Mouse (Mus musculus) embryonic facial prominence, embryonic 10.5 days (tissue): Measurements from ENCODE around the gene Lrrc8a. TPM values are rescaled to one million over a fixed set of nuclear protein-coding genes. Genes with fewer than 3 reads are reported as not detected.

Experiments used
- DNase-seq: peaks from one replicate; pipeline ENCODE4 v3.0.0-alpha.2; 2017; ENCODE audit warnings: low spot score
- H3K27ac ChIP-seq: fragments of 300-500 bp; sonication (generic); replicated peaks from 2 replicates; pipeline ENCODE4 v1.5.1; 2016; ENCODE audit warnings: mild to moderate bottlenecking
- H3K27me3 ChIP-seq: fragments of 300-500 bp; sonication (generic); replicated peaks from 2 replicates; pipeline ENCODE4 v1.6.1; 2016; ENCODE audit warnings: low read depth, mild to moderate bottlenecking; ENCODE audit not compliant: poor library complexity, severe bottlenecking
- H3K36me3 ChIP-seq: fragments of 300-500 bp; sonication (generic); replicated peaks from 2 replicates; pipeline ENCODE4 v1.6.1; 2016; ENCODE audit warnings: mild to moderate bottlenecking, moderate library complexity
- H3K4me1 ChIP-seq: fragments of 300-500 bp; sonication (generic); 2 replicates; pipeline ENCODE4 v1.6.1; 2016
- H3K4me3 ChIP-seq: fragments of 300-500 bp; sonication (generic); 2 replicates; pipeline ENCODE4 v1.5.1; 2016; ENCODE audit warnings: mild to moderate bottlenecking, moderate library complexity
- H3K9me3 ChIP-seq: fragments of 300-500 bp; sonication (generic); 2 replicates; pipeline ENCODE4 v1.6.1; 2016; ENCODE audit warnings: mild to moderate bottlenecking
- WGBS: fragments of 180-500 bp; shearing (Covaris S2); methylation state at CpG from one replicate; pipeline ENCODE4 v1.1.7; 2016; 5-methylcytosine and 5-hydroxymethylcytosine counted together
- polyA plus RNA-seq: library from polyadenylated mRNA; unstranded; fragments of >200 nt; fragmentation: Nextera tagmentation; extraction: Ambion mirVana; gene quantifications from 2 replicates; pipeline ENCODE4 v1.2.1, GENCODE M21; 2016

The Lrrc8a gene
- polyA plus RNA-seq, 1 experiment from 2014 or later = 47.5 TPM

DNA sequence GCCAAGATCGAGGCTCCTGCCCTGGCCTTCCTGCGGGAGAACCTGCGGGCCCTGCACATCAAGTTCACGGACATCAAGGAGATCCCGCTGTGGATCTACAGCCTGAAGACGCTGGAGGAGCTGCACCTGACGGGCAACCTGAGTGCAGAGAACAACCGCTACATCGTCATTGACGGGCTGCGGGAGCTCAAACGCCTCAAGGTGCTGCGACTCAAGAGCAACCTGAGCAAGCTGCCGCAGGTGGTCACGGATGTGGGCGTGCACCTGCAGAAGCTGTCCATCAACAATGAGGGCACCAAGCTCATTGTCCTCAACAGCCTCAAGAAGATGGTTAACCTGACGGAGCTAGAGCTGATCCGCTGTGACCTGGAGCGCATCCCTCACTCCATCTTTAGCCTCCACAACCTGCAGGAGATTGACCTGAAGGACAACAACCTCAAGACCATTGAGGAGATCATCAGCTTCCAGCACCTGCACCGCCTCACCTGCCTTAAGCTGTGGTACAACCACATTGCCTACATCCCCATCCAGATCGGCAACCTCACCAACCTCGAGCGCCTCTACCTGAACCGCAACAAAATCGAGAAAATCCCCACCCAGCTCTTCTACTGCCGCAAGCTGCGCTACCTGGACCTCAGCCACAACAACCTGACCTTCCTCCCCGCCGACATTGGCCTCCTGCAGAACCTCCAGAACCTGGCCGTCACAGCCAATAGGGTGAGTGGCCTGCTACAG, 19.3 kb downstream of the Lrrc8a start:
- 96% methylated on average over 30 of the region's 30 CpGs for WGBS
- no peak overlapping the region for H3K4me3 ChIP-seq
- no peak overlapping the region for H3K27ac ChIP-seq
- no peaks in the 10 kb centered on the region for H3K27me3 ChIP-seq
- no peak for DNase-seq
- no peaks in the 10 kb centered on the region for H3K9me3 ChIP-seq
- peaks cover 100% of the 10 kb centered on the region for H3K36me3 ChIP-seq
- H3K4me1 ChIP-seq = peaks cover 4% of the 10 kb centered on the region

DNA sequence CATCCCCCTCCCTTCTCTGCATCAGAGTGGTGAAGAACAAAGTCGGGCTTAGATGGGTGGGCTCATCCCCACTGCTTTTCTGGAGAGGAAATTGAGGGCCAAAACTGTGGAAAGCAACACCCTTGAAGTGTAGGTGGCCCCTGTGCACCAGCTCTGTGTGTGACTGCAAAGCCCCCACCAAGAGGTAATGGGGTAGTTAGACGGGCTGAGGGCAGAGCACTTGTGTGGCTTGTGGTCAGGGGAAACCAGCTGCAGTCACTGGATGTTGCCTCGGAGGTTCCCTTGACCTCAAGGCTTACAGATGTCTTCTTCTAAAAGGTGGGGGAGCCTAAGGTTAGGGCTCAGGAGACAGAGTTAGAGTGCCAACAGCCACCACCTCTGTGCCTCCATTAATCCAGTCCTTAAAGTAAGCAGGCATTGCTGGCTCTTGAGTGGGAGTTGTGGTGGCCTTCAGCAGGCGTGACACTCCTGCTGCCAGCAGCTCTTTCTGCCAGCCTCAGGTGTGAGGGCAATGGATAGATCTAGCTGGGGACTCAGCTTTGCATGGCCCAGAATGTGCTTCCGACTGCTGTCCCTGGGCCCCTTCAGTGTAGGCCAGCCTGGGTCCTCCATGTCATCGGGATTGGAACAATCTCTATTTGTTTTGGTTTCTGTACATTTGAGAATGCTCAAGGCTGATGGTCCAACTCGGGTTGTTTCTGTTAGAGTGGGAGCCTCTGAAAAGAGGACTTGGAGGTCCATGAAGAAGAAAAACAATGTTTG, 20.4 kb downstream of the Lrrc8a start:
- H3K27me3 ChIP-seq = no peaks in the 10 kb centered on the region
- no peaks in the 10 kb centered on the region for H3K4me1 ChIP-seq
- DNase-seq = no peak
- H3K9me3 ChIP-seq = no peaks in the 10 kb centered on the region
- peaks cover 99% of the 10 kb centered on the region for H3K36me3 ChIP-seq
- no peak overlapping the region for H3K4me3 ChIP-seq
- no peak overlapping the region for H3K27ac ChIP-seq
- WGBS = 86% methylated on average over 7 of the region's 7 CpGs

DNA sequence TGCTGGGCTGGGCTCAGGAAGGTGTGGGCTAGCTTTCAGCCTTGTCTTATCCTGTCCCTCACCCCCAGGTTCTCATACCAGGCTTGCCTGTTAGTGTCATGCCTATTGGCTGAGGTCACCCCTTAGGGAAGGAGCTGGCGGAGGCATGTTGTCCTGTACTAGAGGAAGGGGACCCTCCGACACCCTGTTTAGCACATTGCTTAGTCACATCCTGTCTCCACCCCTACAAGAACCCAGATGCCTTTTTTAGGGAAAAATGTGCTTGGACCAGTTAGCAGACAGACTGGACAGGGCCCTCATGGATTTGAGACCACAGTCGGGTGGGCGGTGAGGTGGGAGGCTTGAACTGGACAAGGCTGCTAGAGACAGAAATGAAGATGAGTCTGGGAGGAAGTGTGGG, 21.1 kb downstream of the Lrrc8a start:
- Histone ChIP-seq H3K36me3 (peaks cover 99% of the 10 kb centered on the region), H3K27ac (no peak overlapping the region), H3K27me3 (no peaks in the 10 kb centered on the region), H3K4me1 (0 out of 2 replicates have a peak, but pooled peaks cover 3% of the 10 kb centered on the region), H3K9me3 (no peaks in the 10 kb centered on the region), H3K4me3 (no peak overlapping the region)
- no peak for DNase-seq
- 88% methylated on average over 4 of the region's 4 CpGs for WGBS

DNA sequence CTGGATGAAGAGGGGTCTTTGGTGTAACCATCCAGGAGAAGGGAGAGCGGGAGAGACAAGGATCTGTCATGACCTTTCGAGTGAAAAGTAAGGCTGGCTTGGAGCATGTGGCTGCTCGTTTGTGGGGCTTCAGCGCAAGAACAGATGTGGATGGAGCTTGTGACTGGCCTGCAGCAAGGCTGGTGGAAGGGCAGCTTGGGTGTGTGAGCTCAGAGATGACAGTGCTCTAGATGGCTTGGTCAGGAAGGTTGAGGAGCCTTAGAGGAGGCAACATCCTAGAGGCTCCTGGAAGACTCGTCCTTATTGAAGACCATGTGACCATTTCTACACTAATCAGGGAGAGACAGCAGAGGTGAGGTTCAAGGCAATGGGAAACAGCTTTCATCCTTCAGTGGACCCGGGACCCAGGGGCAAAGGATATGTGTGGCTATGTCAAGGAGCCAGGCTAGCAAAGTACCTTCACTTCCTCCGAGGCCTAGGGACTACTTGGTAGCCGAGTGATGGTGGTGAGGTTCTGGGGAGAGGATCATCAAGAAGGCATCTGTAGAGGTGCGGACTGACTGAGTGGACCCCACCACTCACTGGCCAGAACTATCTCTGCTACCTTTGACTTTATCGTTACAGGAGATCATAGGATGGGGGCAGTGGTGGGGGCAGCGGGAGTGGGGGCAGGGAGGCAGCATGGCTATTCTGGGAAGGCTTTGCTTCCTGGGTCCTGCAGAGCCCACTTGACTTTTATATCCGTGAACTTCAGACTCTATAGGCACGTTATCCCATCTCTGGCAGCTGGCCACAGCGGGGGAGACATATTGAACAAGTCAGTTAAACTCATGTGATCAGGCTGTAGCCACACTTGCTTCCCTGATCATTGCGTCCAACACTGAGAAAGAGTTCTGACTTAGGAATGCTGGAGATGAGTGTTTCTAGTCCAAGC, 21.9 kb downstream of the Lrrc8a start:
- Histone ChIP-seq H3K4me1 (0 out of 2 replicates have a peak, but pooled peaks cover 3% of the 10 kb centered on the region), H3K4me3 (no peak overlapping the region), H3K27me3 (no peaks in the 10 kb centered on the region), H3K36me3 (peaks cover 99% of the 10 kb centered on the region), H3K9me3 (no peaks in the 10 kb centered on the region), H3K27ac (peak overlapping the region; percentile 61; the same call in 1 of the 2 replicates)
- WGBS = 91% methylated on average over 15 of the region's 15 CpGs
- DNase-seq = no peak

DNA sequence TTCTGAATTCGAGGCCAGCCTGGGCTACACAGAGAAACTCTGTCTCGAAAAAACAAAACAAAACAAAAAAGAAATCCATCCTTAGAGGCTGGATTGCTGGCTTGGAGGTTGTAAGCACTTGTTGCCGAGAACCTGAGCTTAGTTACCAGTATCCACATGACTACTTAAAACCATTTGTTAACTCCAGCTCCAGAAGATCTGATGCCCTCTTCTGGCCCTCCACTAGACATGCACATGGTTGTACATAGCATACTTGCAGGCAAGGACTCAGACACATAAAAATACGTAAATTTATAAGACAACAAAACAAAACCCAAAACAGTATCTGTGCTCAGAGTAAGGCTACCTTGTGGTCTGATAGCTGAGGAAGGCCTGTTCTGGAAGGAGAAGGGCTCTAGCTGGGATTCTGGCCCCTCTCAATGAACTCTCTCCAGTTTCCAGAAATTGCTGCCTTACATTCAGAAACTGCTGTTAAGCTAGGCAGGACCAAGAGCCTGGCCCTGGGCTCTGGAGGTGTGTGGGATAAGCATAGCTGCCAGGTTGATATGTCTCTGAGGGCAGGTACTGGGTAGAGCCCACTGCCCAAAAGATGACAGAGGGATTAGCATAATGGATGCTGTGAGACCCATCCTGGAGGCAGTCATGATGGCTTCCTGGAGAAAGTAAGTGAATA, 23.7 kb downstream of the Lrrc8a start:
- H3K4me3 ChIP-seq = no peak overlapping the region
- no peak overlapping the region for H3K27ac ChIP-seq
- peaks cover 21% of the 10 kb centered on the region for H3K4me1 ChIP-seq
- WGBS = 93% methylated on average over 4 of the region's 4 CpGs
- DNase-seq = no peak
- H3K36me3 ChIP-seq = peaks cover 94% of the 10 kb centered on the region
- H3K9me3 ChIP-seq = no peaks in the 10 kb centered on the region
- no peaks in the 10 kb centered on the region for H3K27me3 ChIP-seq

DNA sequence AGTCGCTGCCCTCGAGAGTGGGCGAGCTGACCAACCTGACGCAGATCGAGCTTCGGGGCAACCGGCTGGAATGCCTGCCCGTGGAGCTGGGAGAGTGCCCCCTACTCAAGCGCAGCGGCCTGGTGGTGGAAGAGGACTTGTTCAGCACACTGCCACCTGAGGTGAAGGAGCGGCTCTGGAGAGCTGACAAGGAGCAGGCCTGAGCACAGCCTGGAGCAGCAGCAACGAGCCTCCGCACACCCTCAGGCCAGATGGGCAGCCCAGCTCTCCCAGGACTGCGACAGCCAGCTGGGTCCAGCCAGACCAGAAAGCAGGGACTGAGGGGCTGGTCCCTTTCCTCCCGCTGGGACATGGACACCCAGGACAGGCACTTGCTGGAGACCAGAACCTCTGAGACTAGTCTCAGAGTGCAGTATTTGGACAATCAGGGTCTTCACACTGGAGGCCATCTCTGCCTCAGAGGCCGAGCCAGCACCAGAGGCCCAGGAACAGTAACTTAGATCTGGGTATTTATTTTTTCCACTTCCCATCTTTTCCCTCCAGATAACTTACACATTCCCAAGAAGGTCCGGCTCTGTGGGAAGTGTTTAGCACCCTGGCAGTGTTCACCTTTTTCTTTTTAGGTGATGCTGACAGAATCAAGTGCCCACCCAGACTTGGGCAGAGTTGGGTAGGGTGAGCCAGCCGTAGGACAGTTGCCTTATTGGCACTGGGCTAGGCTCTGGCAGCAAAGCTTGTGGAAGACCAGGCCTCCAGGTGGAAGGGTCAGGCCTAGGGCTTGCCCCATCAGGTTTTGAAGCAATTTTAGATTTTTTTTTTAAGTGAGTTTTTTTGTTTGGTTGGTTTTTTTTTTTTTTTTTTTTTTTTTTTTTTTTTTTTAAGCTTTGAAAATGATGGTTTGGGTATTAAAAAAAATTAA, 24.7 kb downstream of the Lrrc8a start:
- WGBS = 92% methylated on average over 18 of the region's 18 CpGs
- no peak overlapping the region for H3K4me3 ChIP-seq
- H3K9me3 ChIP-seq = no peaks in the 10 kb centered on the region
- no peaks in the 10 kb centered on the region for H3K27me3 ChIP-seq
- no peak for DNase-seq
- peaks cover 88% of the 10 kb centered on the region for H3K36me3 ChIP-seq
- H3K4me1 ChIP-seq = peaks cover 31% of the 10 kb centered on the region
- no peak overlapping the region for H3K27ac ChIP-seq

DNA sequence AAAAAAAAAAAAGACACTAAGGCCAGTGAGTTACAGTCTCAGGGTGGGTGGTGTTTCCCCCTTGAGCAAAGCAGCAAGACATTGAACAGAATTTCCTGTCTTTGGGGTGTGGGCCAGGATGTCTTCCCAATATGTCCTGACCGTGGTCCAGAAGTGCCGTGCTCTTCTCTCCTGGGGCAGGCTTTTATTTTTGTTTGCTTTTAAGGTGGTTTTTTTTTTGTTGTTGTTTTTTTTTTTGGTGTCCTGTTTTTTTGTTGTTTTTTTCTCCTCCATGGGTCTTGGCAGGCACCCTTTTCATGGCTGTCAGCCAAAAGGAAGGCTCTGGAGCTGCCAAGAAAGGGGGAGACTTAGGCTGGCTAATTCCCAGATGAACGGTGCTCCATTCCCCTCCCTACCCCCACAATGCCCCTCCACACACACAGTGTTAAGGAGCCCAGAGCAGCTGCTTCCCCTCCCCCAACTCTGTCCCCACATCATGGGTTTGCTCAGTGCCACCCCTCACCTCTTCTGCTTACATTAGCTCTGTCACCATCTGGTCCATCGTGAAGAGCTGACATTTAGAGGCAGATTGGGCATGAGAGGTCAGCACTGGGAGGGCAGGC, 25.4 kb downstream of the Lrrc8a start:
- Histone ChIP-seq H3K27ac (no peak overlapping the region), H3K4me1 (peaks cover 32% of the 10 kb centered on the region), H3K9me3 (no peaks in the 10 kb centered on the region), H3K4me3 (no peak overlapping the region), H3K27me3 (no peaks in the 10 kb centered on the region), H3K36me3 (peaks cover 81% of the 10 kb centered on the region)
- DNase-seq = no peak
- whole genome bisulfite sequencing = 75% methylated on average over 4 of the region's 4 CpGs

DNA sequence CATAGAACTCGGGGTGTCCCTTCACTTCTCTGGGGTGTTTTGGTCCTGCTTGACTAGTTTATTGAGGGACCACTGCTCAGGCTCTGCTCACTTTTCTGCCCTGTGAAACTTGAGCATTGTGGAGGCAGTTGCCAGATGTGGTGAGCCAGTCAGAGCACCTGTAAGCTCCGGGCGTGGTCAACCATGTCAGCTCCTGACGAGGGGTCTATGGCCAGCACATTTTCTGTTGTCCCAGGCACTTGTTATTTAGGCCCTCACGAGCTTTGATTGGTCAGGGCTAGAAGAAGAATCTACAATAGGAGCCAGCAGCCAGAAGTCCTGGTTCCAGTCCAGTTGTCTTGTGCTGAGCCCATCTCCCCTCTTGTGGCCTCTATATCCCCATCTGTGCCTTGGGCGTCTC, 26.3 kb downstream of the Lrrc8a start:
- 91% methylated on average over 6 of the region's 6 CpGs for WGBS
- DNase-seq = no peak
- Histone ChIP-seq H3K27ac (no peak overlapping the region), H3K9me3 (no peaks in the 10 kb centered on the region), H3K4me3 (no peak overlapping the region), H3K36me3 (peaks cover 72% of the 10 kb centered on the region), H3K27me3 (no peaks in the 10 kb centered on the region), H3K4me1 (peaks cover 32% of the 10 kb centered on the region)

DNA sequence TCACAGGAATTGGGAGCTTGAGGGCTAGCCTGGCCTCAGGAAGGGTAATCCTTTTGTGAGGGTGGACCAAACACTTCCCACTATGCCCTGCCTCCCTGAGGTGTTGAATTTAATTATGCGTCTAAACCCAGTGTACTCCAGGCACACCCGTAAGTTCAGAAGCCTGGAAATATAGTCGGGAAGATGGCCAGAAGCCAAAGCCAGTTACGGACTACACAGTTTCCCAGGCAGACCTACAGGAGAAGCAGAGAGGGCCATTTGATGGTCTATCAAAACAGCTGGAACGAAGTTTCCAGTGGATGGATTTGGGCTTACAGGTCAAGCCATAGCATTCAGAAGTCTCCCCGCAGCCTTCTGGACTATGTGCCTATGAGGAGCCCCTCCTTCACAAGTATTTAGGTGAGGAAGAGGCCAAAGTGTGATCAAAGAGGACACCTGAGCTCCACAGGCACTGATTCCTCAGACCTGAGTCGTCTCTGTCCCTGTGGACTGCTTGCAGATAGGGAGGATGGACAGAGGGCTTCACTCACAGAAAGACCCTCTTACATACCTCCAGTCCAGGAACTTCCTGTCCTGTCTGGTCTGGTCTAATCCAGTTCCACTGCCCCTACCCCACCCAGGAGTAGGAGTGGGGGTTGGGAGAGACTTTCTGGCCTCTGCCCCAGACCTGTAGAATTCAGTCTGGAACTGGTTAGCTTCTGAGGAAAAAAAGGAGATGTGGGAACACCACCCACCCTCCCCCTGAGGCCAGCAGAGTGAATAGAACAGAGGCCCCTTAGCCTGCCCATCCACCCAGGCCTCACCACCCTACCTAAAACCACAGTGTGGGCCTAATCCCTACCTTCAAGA, 27.4 kb downstream of the Lrrc8a start:
- Histone ChIP-seq H3K36me3 (peaks cover 61% of the 10 kb centered on the region), H3K27ac (peak overlapping the region; percentile 86), H3K9me3 (no peaks in the 10 kb centered on the region), H3K4me1 (peaks cover 32% of the 10 kb centered on the region), H3K4me3 (peak overlapping the region; percentile 11; the same call in 1 of the 2 replicates), H3K27me3 (no peaks in the 10 kb centered on the region)
- 73% methylated on average over 7 of the region's 7 CpGs for WGBS
- DNase-seq = peak; percentile 59

DNA sequence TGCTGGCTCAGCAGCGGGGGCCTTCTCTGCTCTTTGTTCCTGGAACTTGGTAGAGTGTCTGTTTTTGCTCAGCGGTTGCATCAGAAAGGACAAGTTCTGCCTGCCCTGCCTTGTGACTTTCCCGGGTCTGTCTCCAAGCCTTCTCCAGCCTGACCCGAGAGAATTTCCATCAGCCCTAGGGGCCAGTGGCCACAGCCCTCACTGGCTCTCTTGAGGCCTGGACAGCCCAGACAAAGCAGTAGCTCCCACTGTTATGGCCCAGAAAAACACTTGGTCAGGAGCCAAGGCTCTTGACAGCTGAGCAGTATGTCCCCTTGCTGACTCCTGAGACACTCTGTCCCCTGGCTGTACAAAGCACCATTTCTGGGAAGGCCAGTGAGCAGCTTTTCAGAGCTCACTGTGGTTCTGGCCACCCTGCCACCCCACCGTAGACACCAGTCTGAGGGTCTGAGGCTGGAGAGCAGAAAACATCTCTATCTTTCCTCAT, 28.3 kb downstream of the Lrrc8a start, which contains the start of gene Phyhd1:
TSS of gene Phyhd1 (plus strand) at position 437 of the 487 bp plus-strand sequence.
- Histone ChIP-seq H3K9me3 (no peaks in the 10 kb centered on the region), H3K27ac (peak within 1 kb of the TSS; percentile 86), H3K4me3 (peak within 1 kb of the TSS; percentile 36), H3K4me1 (peaks cover 35% of the 10 kb centered on the region), H3K27me3 (no peaks in the 10 kb centered on the region), H3K36me3 (peaks cover 52% of the 10 kb centered on the region)
- DNase-seq = peak; percentile 33
- WGBS = 32% methylated on average over 5 of the region's 5 CpGs
